Mouse (Mus musculus): Measurements from ENCODE around the gene Fmo5. TPM values are rescaled to one million over a fixed set of nuclear protein-coding genes. Genes with fewer than 3 reads are reported as not detected.

Fmo5 gene
- total and polyA plus RNA-seq, 3 experiments, result 0.39 to 0.55 (median 0.40) TPM

GRCm38 (mm10) chr3:97691443-97692017 lies 62.9 kb downstream of the Fmo5 start:
- H3K4me3 ChIP-seq (replicated peaks in 1 of 3; ENCODE audit: low read depth in 2 of 3, low read length in 2 of 3, poor library complexity in 1 of 3), result no peak overlapping the region
- peaks cover 21% of the 10 kb centered on the region for H3K27me3 ChIP-seq (replicated peaks)
- H3K9me3 ChIP-seq (replicated peaks; ENCODE audit: low read length), result no peaks in the 10 kb centered on the region
- H3K27ac ChIP-seq (ENCODE audit: insufficient read depth, low read depth), result no peak overlapping the region
- in situ Hi-C loops (cut with MboI; ENCODE audit: low pct_ligation_motif_present, low pct_unique_long_range_greater_than_20kb, low sequenced_read_pairs), result loop anchor here (25.0 kb wide), 1 partner anchor 471 kb away; the partner anchor contains the start of gene Adam30
- H3K79me2 ChIP-seq (replicated peaks; ENCODE audit: control insufficient read depth, extremely low read depth, insufficient read depth, poor library complexity, severe bottlenecking), result no peaks in the 10 kb centered on the region
- TF ChIP-seq UBTF (IDR thresholded peaks at IDR 0.05; ENCODE audit: low read depth, low read length) (no peak), E2F4 (IDR thresholded peaks at IDR 0.05; ENCODE audit: insufficient replicate concordance, low read depth, low read length) (no peak), TCF12 (IDR thresholded peaks at IDR 0.05; ENCODE audit: low read depth, low read length) (no peak), KAT2A (IDR thresholded peaks at IDR 0.05; ENCODE audit: insufficient replicate concordance, low read length) (no peak), MAFK (IDR thresholded peaks at IDR 0.05; ENCODE audit: insufficient replicate concordance, low read length) (no peak), USF1 (IDR thresholded peaks at IDR 0.05; ENCODE audit: low read depth, low read length) (no peak), NELFE (IDR thresholded peaks at IDR 0.05; ENCODE audit: low read depth, low read length) (no peak), EP300 (IDR thresholded peaks at IDR 0.05; ENCODE audit: low read length) (no peak)
- no peak overlapping the region for H3K4me2 ChIP-seq (ENCODE audit: insufficient read depth, low read depth, poor library complexity, severe bottlenecking)
- dilution Hi-C loops (cut with MboI; ENCODE audit: extremely low pct_ligation_motif_present, extremely low pct_unique_long_range_greater_than_20kb, low sequenced_read_pairs), result no loop called here
- no peaks in the 10 kb centered on the region for H3K36me3 ChIP-seq (replicated peaks in 1 of 2; ENCODE audit: control insufficient read depth in 1 of 2, insufficient read depth in 1 of 2, low read length in 1 of 2)
- no peak overlapping the region for H3K9ac ChIP-seq (ENCODE audit: insufficient read depth, low read depth)
- no peak for DNase-seq (ENCODE audit: extremely low read depth)
- no peaks in the 10 kb centered on the region for H3K4me1 ChIP-seq (ENCODE audit: control insufficient read depth in 1 of 2, insufficient read depth in 2 of 2)

GRCm38 (mm10) chr3:97693806-97694205 lies 65.2 kb downstream of the Fmo5 start:
- DNase-seq (ENCODE audit: extremely low read depth), result no peak
- H3K9ac ChIP-seq (ENCODE audit: insufficient read depth, low read depth), result no peak overlapping the region
- dilution Hi-C loops (cut with MboI; ENCODE audit: extremely low pct_ligation_motif_present, extremely low pct_unique_long_range_greater_than_20kb, low sequenced_read_pairs) (no loop called here), in situ Hi-C loops (cut with MboI; ENCODE audit: low pct_ligation_motif_present, low pct_unique_long_range_greater_than_20kb, low sequenced_read_pairs) (loop anchor here (25.0 kb wide), 1 partner anchor 468 kb away; the partner anchor contains the start of gene Adam30)
- no peaks in the 10 kb centered on the region for H3K9me3 ChIP-seq (replicated peaks; ENCODE audit: low read length)
- TF ChIP-seq USF2 (conservative IDR thresholded peaks at IDR 0.05; ENCODE audit: low read depth, low read length) (no peak), UBTF (IDR thresholded peaks at IDR 0.05; ENCODE audit: low read depth, low read length) (no peak), MYC (IDR thresholded peaks at IDR 0.05; ENCODE audit: low read depth, low read length) (no peak), POLR2AphosphoS2 (IDR thresholded peaks at IDR 0.05; ENCODE audit: low read depth, low read length) (no peak), EP300 (IDR thresholded peaks at IDR 0.05; ENCODE audit: low read length) (no peak), E2F4 (IDR thresholded peaks at IDR 0.05; ENCODE audit: insufficient replicate concordance, low read depth, low read length) (no peak), RAD21 (IDR thresholded peaks at IDR 0.05; ENCODE audit: low read depth, low read length) (no peak), BHLHE40 (IDR thresholded peaks at IDR 0.05; ENCODE audit: low read depth, low read length) (no peak), POLR2A (IDR thresholded peaks at IDR 0.05; ENCODE audit: low read depth, low read length) (no peak), MEF2A (IDR thresholded peaks at IDR 0.05; ENCODE audit: borderline replicate concordance, low read depth, low read length) (no peak), ZNF384 (IDR thresholded peaks at IDR 0.05; ENCODE audit: low read depth, low read length) (no peak), GABPA (IDR thresholded peaks at IDR 0.05; ENCODE audit: insufficient replicate concordance, low read depth, low read length) (no peak), IRF4 (IDR thresholded peaks at IDR 0.05; ENCODE audit: low read depth, low read length) (no peak), NRF1 (IDR thresholded peaks at IDR 0.05; ENCODE audit: low read depth, low read length) (no peak), ZC3H11A (IDR thresholded peaks at IDR 0.05; ENCODE audit: low read depth, low read length) (no peak), RCOR1 (conservative IDR thresholded peaks at IDR 0.05; ENCODE audit: low read depth, low read length) (no peak), TCF12 (IDR thresholded peaks at IDR 0.05; ENCODE audit: low read depth, low read length) (no peak), SIN3A (IDR thresholded peaks at IDR 0.05; ENCODE audit: low read length) (no peak), ZMIZ1 (IDR thresholded peaks at IDR 0.05; ENCODE audit: low read depth, low read length) (no peak)
- H3K36me3 ChIP-seq (replicated peaks in 1 of 2; ENCODE audit: control insufficient read depth in 1 of 2, insufficient read depth in 1 of 2, low read length in 1 of 2), result no peaks in the 10 kb centered on the region
- H3K27me3 ChIP-seq (replicated peaks), result peaks cover 17% of the 10 kb centered on the region
- no peak overlapping the region for H3K4me3 ChIP-seq (replicated peaks in 1 of 3; ENCODE audit: low read depth in 2 of 3, low read length in 2 of 3, poor library complexity in 1 of 3)
- no peak overlapping the region for H3K4me2 ChIP-seq (ENCODE audit: insufficient read depth, low read depth, poor library complexity, severe bottlenecking)
- H3K27ac ChIP-seq (ENCODE audit: insufficient read depth, low read depth), result no peak overlapping the region
- no peaks in the 10 kb centered on the region for H3K4me1 ChIP-seq (ENCODE audit: control insufficient read depth in 1 of 2, insufficient read depth in 2 of 2)
- no peaks in the 10 kb centered on the region for H3K79me2 ChIP-seq (replicated peaks; ENCODE audit: control insufficient read depth, extremely low read depth, insufficient read depth, poor library complexity, severe bottlenecking)
